Mouse (Mus musculus) megakaryocyte, embryonic 14.5 days (primary cell): ENCODE measurements at regions not wholly inside any gene's neighbourhood (a gene's known extent, or its start where the extent isn't known, plus 50 kb on each side); places are given as distances from the start of the nearest gene placed in this dataset.
A peak's percentile ranks its signal among the peaks of the same experiment; 100 is the strongest.

Experiments used
- H3K27me3 ChIP-seq: replicated peaks from 2 replicates; pipeline ENCODE3; 2012; ENCODE audit warnings: inconsistent platforms
- H3K36me3 ChIP-seq: replicated peaks from 2 replicates; pipeline ENCODE3; 2012; ENCODE audit warnings: low read length, inconsistent platforms, mixed read lengths
- H3K4me1 ChIP-seq: 2 replicates; pipeline ENCODE4 v1.6.1; 2012; ENCODE audit warnings: inconsistent platforms
- H3K4me3 ChIP-seq: replicated peaks from 2 replicates; pipeline ENCODE3; 2012; ENCODE audit warnings: moderate library complexity, mild to moderate bottlenecking, inconsistent platforms
- H3K9me3 ChIP-seq: 2 replicates; pipeline ENCODE4 v1.6.1; 2012; ENCODE audit warnings: inconsistent platforms
- FLI1 ChIP-seq: IDR thresholded peaks from 2 replicates; pipeline ENCODE4 v1.6.1; 2012; ENCODE audit warnings: low read length, inconsistent platforms, mixed read lengths
- GATA1 ChIP-seq: IDR thresholded peaks from 3 replicates; pipeline ENCODE4 v1.6.1; 2012; ENCODE audit warnings: mixed read lengths, low read length, inconsistent platforms, borderline replicate concordance

DNA sequence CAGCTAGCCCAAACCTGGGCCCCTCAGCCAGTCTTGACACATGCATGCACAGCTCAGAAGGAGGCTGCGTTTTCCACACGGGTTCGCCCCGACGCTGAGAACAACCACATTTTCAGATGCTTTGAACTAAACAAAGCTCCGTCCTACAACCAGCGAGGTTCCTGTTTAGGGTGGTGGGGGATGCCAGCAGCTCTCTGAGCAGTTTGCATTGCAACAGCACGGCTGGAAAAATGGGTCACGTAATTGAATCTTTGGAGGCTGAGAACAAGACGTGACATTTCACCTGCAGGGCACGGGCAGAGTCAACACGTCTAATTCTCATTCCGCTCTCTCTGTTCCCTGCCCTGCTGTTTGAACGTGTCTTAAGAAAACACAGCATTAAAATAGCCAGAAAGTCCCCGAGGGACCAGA lies 119.2 kb downstream of the Syk start:
- TF ChIP-seq GATA1 (no peak), FLI1 (no peak)
- H3K27me3 ChIP-seq = peaks cover 39% of the 10 kb centered on the region
- H3K4me3 ChIP-seq = no peak overlapping the region
- H3K9me3 ChIP-seq = no peaks in the 10 kb centered on the region
- no peaks in the 10 kb centered on the region for H3K36me3 ChIP-seq
- H3K4me1 ChIP-seq = peaks cover 20% of the 10 kb centered on the region

DNA sequence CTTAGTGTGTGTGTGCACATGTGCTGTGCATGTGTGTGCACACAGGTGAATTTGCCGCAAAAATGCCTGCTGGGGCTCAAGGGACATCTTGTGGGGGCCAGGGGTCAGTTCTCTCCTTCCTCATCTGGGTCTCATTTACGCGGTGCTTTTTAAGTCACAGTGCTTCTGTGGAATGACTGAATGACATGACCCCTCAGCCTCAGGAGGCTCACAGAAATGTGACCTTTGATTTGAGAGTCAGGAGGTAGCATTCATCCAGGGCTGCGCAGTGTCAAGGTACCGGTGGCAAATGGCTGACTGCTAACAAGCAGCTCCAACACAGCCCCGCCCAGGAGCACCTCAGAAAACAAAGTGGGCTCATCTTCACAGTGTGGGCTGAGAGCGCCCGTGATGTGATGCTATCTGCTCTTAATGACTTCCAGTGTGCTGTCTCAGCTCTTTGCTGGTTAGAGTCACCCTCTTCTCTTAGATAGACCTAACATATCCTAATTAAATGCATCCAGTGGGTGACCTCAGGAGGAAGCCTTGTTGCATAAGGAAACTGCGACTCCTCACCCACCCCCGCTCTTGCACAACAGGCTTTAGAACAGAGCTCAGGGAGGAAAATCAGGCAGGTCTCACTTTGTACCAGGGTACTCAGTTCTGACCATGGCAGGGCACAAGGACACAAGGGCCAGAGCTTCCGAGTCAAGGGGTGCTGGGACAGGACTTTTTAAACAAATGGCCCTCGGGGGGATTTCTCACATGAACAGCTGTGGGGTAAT lies 120.6 kb downstream of the Syk start:
- Histone ChIP-seq H3K4me3 (no peak overlapping the region), H3K27me3 (peaks cover 44% of the 10 kb centered on the region), H3K9me3 (no peaks in the 10 kb centered on the region), H3K4me1 (peaks cover 20% of the 10 kb centered on the region), H3K36me3 (no peaks in the 10 kb centered on the region)
- no peak for TF ChIP-seq FLI1
- TF ChIP-seq GATA1 = no peak

DNA sequence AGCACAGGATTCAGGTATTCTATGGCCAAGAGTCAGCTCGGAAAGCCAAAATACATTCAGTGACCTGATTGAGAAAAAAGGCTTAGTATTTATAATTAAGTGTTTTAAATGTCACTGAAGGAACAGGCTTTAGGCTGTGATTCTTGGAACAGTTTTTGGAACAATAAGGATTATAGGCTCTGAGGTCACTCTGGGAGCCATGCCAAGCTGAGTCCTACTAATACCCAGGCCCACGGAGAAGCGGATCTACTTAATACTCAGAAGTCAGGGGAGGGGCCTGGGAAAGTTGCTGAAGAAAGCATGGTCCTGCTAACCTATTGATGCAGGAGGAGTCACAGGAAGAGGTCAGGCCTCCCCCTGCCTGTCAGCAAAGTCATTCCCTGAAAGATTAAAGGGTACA lies 121.7 kb downstream of the Syk start:
- H3K36me3 ChIP-seq = no peaks in the 10 kb centered on the region
- H3K4me1 ChIP-seq = peaks cover 20% of the 10 kb centered on the region
- H3K9me3 ChIP-seq = no peaks in the 10 kb centered on the region
- H3K27me3 ChIP-seq = peaks cover 50% of the 10 kb centered on the region
- no peak for TF ChIP-seq FLI1
- TF ChIP-seq GATA1 = no peak
- no peak overlapping the region for H3K4me3 ChIP-seq

DNA sequence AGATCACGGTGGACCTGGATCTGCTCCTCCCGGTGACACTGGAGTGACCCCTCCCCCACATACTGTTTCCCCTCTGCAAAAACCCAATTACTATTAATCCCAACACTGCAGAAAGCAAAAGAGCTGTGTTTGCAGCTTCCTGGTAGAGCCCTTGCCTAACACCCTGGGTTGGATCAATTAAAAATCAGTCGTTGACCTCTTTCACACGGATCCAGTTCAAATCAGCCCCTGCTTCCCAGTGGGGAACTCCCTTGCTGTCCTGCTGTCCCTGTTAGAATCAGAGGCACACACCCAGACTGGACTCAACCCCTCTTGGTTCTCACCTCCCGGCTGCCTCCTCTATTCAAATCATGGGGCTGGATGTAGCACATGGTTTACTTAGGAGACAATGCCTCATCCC lies 126.6 kb downstream of the Syk start:
- H3K4me1 ChIP-seq = peaks cover 22% of the 10 kb centered on the region
- TF ChIP-seq FLI1 (no peak), GATA1 (no peak)
- no peaks in the 10 kb centered on the region for H3K9me3 ChIP-seq
- H3K4me3 ChIP-seq = no peak overlapping the region
- peaks cover 52% of the 10 kb centered on the region for H3K27me3 ChIP-seq
- H3K36me3 ChIP-seq = no peaks in the 10 kb centered on the region

DNA sequence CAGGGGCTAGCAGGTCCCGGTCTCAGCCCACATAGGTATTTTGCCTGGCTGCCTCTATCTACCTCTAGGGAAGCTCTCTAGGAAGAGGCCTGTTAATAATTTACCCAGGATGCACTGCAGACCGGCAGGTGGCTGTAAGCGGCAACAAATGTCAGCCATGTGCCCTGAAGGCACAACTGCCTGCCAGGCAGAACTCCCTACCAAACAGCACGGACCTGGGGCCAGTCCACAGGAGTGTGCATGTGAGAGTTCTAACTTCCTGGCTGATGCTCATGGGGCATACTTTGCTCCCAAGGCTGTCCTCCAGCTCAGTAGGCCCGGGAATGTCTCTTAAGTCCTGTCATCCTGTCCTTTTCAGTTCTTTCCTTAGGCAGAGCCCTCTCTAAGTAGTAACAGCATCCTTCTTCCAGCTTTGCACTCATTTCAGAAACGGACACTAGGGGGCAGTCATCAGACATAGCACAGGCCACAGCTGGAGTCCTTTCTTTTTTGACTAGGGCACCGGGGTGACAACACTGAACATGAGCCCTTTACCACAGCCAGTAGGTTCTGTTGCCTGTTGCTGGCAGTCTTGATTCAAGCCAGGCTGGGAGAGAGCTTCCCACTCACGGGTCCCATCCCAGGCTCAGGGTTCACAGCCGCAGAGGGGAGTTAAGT lies 128.9 kb downstream of the Syk start:
- peaks cover 27% of the 10 kb centered on the region for H3K4me1 ChIP-seq
- H3K4me3 ChIP-seq = no peak overlapping the region
- H3K9me3 ChIP-seq = no peaks in the 10 kb centered on the region
- H3K27me3 ChIP-seq = peaks cover 47% of the 10 kb centered on the region
- TF ChIP-seq FLI1 = no peak
- no peak for TF ChIP-seq GATA1
- no peaks in the 10 kb centered on the region for H3K36me3 ChIP-seq

DNA sequence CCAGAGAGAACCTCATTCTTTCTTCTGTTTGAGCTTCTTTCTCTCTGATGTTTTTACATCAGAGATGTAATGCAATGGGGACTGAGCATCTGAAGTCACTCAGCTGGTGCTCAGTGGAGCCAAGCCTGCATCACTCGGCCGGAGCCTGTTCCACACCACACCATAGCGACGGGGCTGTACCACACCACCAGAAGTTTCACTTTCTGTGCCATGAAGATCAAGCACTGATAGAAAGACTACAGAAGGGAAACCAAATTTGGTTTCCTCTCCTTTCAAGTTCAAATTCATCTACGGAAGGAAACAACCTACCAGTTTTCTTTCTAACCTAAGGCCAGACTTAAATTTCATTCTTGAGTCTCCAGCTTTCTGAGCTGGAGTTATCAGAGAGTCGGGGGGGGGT lies 138.5 kb downstream of the Syk start:
- Histone ChIP-seq H3K27me3 (no peaks in the 10 kb centered on the region), H3K4me3 (no peak overlapping the region), H3K9me3 (no peaks in the 10 kb centered on the region), H3K4me1 (peaks cover 60% of the 10 kb centered on the region), H3K36me3 (no peaks in the 10 kb centered on the region)
- TF ChIP-seq GATA1 (no peak), FLI1 (no peak)

DNA sequence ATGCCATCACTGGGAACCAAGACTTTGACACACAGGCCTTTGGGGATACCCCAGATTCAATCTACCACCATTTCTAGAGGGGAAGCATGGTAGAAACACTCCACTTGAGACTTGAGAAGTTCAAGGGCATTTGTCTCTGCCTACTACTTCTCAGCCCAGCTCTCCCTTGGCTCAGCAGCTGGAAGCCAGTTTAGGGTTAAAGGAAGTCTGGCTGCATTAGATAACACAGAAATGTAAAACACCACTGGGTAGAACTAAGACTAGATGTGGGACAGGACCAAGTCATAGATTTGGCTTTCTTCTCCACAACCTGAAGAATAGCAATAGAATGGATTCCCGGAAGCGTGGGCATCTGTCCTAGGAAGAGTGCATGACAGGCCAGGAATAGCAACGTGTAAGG lies 139.7 kb downstream of the Syk start:
- peak overlapping the region; percentile 15 for H3K4me3 ChIP-seq

DNA sequence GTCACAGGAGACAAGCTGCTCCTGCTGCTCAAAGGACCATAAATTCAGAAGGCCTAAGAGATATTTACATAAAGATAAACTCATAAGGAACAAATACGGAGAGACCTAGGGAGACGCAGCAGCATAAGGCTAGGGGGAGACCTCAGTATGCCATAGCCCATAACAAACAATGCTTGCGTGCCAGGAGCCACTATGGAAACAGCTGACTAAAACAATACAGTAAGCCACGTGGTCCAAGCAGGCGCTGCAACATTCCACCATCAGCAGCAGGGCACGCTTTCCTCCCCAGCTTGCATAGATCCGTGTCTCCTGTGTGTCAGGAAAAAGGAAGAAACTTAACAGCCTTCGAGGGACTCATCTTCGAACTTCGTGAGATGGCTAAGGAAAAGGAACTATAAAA lies 143.1 kb downstream of the Syk start:
- Histone ChIP-seq H3K4me3 (peak overlapping the region; percentile 67), H3K9me3 (peaks cover 5% of the 10 kb centered on the region; the same call in 1 of the 2 replicates), H3K4me1 (peaks cover 54% of the 10 kb centered on the region), H3K36me3 (no peaks in the 10 kb centered on the region), H3K27me3 (no peaks in the 10 kb centered on the region)
- TF ChIP-seq GATA1 (no peak), FLI1 (no peak)

More for the DNA sequence above, 139.7 kb downstream of the Syk start:
- no peaks in the 10 kb centered on the region for H3K36me3 ChIP-seq
- H3K27me3 ChIP-seq = no peaks in the 10 kb centered on the region
- peak; percentile 72; the same call in 1 of the 3 replicates for TF ChIP-seq GATA1
- TF ChIP-seq FLI1 = no peak
- H3K9me3 ChIP-seq = no peaks in the 10 kb centered on the region
- peaks cover 64% of the 10 kb centered on the region for H3K4me1 ChIP-seq

DNA sequence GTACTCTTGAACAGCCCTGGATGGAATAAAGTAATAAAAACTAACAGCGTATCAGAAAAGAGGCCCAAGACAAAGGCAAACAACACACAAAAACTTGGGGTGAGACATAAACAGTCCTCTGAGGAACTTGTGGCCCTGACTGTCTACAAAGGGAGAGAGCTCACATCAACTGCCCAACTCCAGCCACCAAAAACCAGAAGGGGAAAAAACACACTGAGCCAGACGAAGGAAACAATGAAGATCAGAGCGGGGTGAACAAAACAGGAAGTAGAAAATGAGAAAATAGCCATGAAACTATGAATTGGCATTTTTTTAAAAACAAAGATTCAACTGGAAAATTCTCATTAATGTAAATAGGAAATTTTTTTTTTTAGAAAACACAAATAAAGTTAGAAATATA lies 143.6 kb downstream of the Syk start:
- no peaks in the 10 kb centered on the region for H3K27me3 ChIP-seq
- H3K4me1 ChIP-seq = peaks cover 54% of the 10 kb centered on the region
- H3K4me3 ChIP-seq = no peak overlapping the region
- peaks cover 5% of the 10 kb centered on the region; the same call in 1 of the 2 replicates for H3K9me3 ChIP-seq
- H3K36me3 ChIP-seq = no peaks in the 10 kb centered on the region
- TF ChIP-seq FLI1 (no peak), GATA1 (no peak)

DNA sequence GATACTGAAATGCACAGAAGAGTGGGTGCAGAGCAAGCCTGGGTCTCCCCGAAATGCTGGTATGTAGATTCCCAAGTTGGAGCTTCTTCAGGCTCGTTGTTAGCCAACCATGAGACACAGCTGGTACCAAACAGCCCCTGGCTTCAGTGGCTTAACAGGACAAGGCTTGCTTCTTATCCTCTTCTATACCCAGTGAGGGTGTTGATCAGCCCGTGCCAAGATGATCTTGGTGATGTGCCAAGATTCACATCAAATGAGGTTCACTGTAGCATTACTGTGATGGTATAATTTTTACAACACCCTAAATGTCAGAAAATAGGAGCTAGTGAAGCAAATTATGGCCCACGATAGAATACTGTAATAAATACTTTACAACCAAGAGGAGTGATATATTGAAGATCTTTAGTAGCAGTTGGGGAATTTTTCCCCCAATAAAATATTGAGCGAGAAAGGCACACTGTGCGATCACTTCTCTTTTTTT lies 152.5 kb downstream of the Syk start:
- TF ChIP-seq FLI1 (no peak), GATA1 (no peak)
- H3K9me3 ChIP-seq = no peaks in the 10 kb centered on the region
- peaks cover 54% of the 10 kb centered on the region for H3K27me3 ChIP-seq
- H3K4me1 ChIP-seq = peaks cover 21% of the 10 kb centered on the region
- no peaks in the 10 kb centered on the region for H3K36me3 ChIP-seq
- no peak overlapping the region for H3K4me3 ChIP-seq
